Mouse (Mus musculus) kidney, embryonic 16.5 days (tissue): Measurements from ENCODE around the gene Nol10. TPM values are rescaled to one million over a fixed set of nuclear protein-coding genes. Genes with fewer than 3 reads are reported as not detected.

ENCODE experiments used
- microRNA-seq: library from miRNA; unstranded; fragments of <30 nt; microRNA quantifications from one replicate; pipeline ENCODE4, GENCODE M21; 2016
- polyA plus RNA-seq: library from polyadenylated mRNA; unstranded; fragments of >200 nt; fragmentation: Nextera tagmentation; extraction: Ambion mirVana; gene quantifications from 2 replicates; pipeline ENCODE4 v1.2.1, GENCODE M21; 2015

Nol10 gene
- polyA plus RNA-seq, 1 experiment from 2014 or later = 24.4 TPM

Small RNA genes within 50 kb of the gene (microRNA-seq; reads per million reads assigned to microRNA genes)
- gene Mir3066 = 11.7 reads per million, percentile 31 among the genes with 10 or more reads in this experiment

Other genes with a start within 250 kb of the Nol10 start
- gene Kcnf1, start 171.6 kb upstream of the Nol10 start, polyA plus RNA-seq = 0.76 and 0.81 TPM in 2 replicates
- gene Pdia6, start 81.9 kb upstream of the Nol10 start, polyA plus RNA-seq = 665 and 673 TPM in 2 replicates
- 4.6 and 5.8 TPM in 2 replicates for gene Atp6v1c2, start 19.1 kb upstream of the Nol10 start, polyA plus RNA-seq
- gene Odc1, start 196.3 kb downstream of the Nol10 start, polyA plus RNA-seq = 217 and 223 TPM in 2 replicates